Mouse (Mus musculus) liver, embryonic 12.5 days (tissue): ENCODE data around the gene Ncapd2. TPM values are rescaled to one million over a fixed set of nuclear protein-coding genes. Genes with fewer than 3 reads are reported as not detected.

Experiments
- ATAC-seq: fragments of 200-750 bp; cut with Nextera tagmentation; 2 replicates; pipeline ENCODE4 v1.8.0; 2017; ENCODE audit warnings: moderate number of reproducible peaks, mild to moderate bottlenecking, moderate library complexity
- H3K27ac ChIP-seq: fragments of 300-500 bp; sonication (generic); 2 replicates; pipeline ENCODE4 v1.5.1; 2016; ENCODE audit warnings: mild to moderate bottlenecking
- H3K27me3 ChIP-seq: fragments of 300-500 bp; sonication (generic); replicated peaks from 2 replicates; pipeline ENCODE4 v1.6.1; 2016; ENCODE audit warnings: mild to moderate bottlenecking, moderate library complexity
- H3K36me3 ChIP-seq: fragments of 300-500 bp; sonication (generic); 2 replicates; pipeline ENCODE4 v1.6.1; 2016; ENCODE audit warnings: mild to moderate bottlenecking, moderate library complexity
- H3K4me1 ChIP-seq: fragments of 300-500 bp; sonication (generic); 2 replicates; pipeline ENCODE4 v1.6.1; 2016
- H3K4me2 ChIP-seq: fragments of 300-500 bp; sonication (generic); 2 replicates; pipeline ENCODE4 v1.6.1; 2016; ENCODE audit warnings: mild to moderate bottlenecking, moderate library complexity
- H3K4me3 ChIP-seq: fragments of 300-500 bp; sonication (generic); 2 replicates; pipeline ENCODE4 v1.5.1; 2016; ENCODE audit warnings: mild to moderate bottlenecking, moderate library complexity
- H3K9ac ChIP-seq: fragments of 300-500 bp; sonication (generic); 2 replicates; pipeline ENCODE4 v1.6.1; 2016; ENCODE audit warnings: mild to moderate bottlenecking, moderate library complexity
- H3K9me3 ChIP-seq: fragments of 300-500 bp; sonication (generic); replicated peaks from 2 replicates; pipeline ENCODE4 v1.6.1; 2016; ENCODE audit warnings: mild to moderate bottlenecking, moderate library complexity
- WGBS: fragments of 180-500 bp; shearing (Covaris S2); methylation state at CpG from one replicate; pipeline ENCODE4 v1.1.7; 2016; ENCODE audit not compliant: insufficient replicate concordance; 5-methylcytosine and 5-hydroxymethylcytosine counted together
- polyA plus RNA-seq: library from polyadenylated mRNA; unstranded; fragments of >200 nt; fragmentation: Nextera tagmentation; extraction: Ambion mirVana; gene quantifications from 2 replicates; pipeline ENCODE4 v1.2.1, GENCODE M21; 2016

Gene Ncapd2
- polyA plus RNA-seq, 1 experiment from 2014 or later = 138 TPM

- Histone ChIP-seq H3K9me3 (no peaks in the 10 kb centered on the region), H3K9ac (peak within 1 kb of the TSS; percentile 84), H3K4me1 (peaks cover 38% of the 10 kb centered on the region), H3K27ac (peak within 1 kb of the TSS; percentile 88), H3K4me2 (peak within 1 kb of the TSS; percentile 95), H3K27me3 (no peaks in the 10 kb centered on the region), H3K4me3 (peak within 1 kb of the TSS; percentile 81), H3K36me3 (no peaks in the 10 kb centered on the region)
- 2% methylated on average over 16 of the region's 16 CpGs for WGBS
- ATAC-seq = peak; percentile 63
Measured at GRCm38 (mm10) chr6:125231117-125232044, 39.9 kb upstream of the Ncapd2 start, which contains the start of gene Tapbpl. Gene Tapbpl (minus strand): TSS chr6:125231860.

GRCm38 (mm10) chr6:125230571-125230970 lies 39.1 kb upstream of the Ncapd2 start:
- Histone ChIP-seq H3K27ac (0 out of 2 replicates have a peak overlapping the region, but pooled peaks have one; percentile 27), H3K4me3 (no peak overlapping the region; the same call in 1 of the 2 replicates)

GRCm38 (mm10) chr6:125225518-125226115 lies 34.1 kb upstream of the Ncapd2 start:
- H3K9ac ChIP-seq = no peak overlapping the region
- no peak for ATAC-seq
- peaks cover 22% of the 10 kb centered on the region; the same call in 1 of the 2 replicates for H3K36me3 ChIP-seq
- no peak overlapping the region for H3K4me2 ChIP-seq
- no peaks in the 10 kb centered on the region for H3K9me3 ChIP-seq
- 79% methylated on average over 5 of the region's 5 CpGs for WGBS
- no peak overlapping the region for H3K4me3 ChIP-seq
- H3K27me3 ChIP-seq = no peaks in the 10 kb centered on the region
- H3K4me1 ChIP-seq = peaks cover 4% of the 10 kb centered on the region
- H3K27ac ChIP-seq = no peak overlapping the region

More at GRCm38 (mm10) chr6:125230571-125230970, 39.1 kb upstream of the Ncapd2 start:
- 62% methylated on average over 9 of the region's 9 CpGs for WGBS
- Histone ChIP-seq H3K4me1 (peaks cover 38% of the 10 kb centered on the region), H3K4me2 (peak overlapping the region; percentile 95), H3K9ac (no peak overlapping the region), H3K36me3 (no peaks in the 10 kb centered on the region), H3K27me3 (no peaks in the 10 kb centered on the region), H3K9me3 (no peaks in the 10 kb centered on the region)
- ATAC-seq = no peak

- no peak overlapping the region for H3K4me2 ChIP-seq
- H3K4me3 ChIP-seq = no peak overlapping the region
- no peaks in the 10 kb centered on the region for H3K27me3 ChIP-seq
- WGBS = 64% methylated on average over 3 of the region's 3 CpGs
- no peak for ATAC-seq
- H3K27ac ChIP-seq = no peak overlapping the region
- H3K9ac ChIP-seq = no peak overlapping the region
- no peaks in the 10 kb centered on the region for H3K9me3 ChIP-seq
- H3K36me3 ChIP-seq = peaks cover 33% of the 10 kb centered on the region
- H3K4me1 ChIP-seq = no peaks in the 10 kb centered on the region
Measured at GRCm38 (mm10) chr6:125222577-125222976, 31.1 kb upstream of the Ncapd2 start.

GRCm38 (mm10) chr6:125222146-125222545 lies 30.6 kb upstream of the Ncapd2 start:
- no peak for ATAC-seq
- WGBS = 68% methylated on average over 2 of the region's 2 CpGs
- H3K4me3 ChIP-seq = no peak overlapping the region
- H3K36me3 ChIP-seq = peaks cover 33% of the 10 kb centered on the region
- no peaks in the 10 kb centered on the region for H3K4me1 ChIP-seq
- no peaks in the 10 kb centered on the region for H3K27me3 ChIP-seq
- no peak overlapping the region for H3K27ac ChIP-seq
- no peaks in the 10 kb centered on the region for H3K9me3 ChIP-seq
- H3K9ac ChIP-seq = no peak overlapping the region
- no peak overlapping the region for H3K4me2 ChIP-seq

GRCm38 (mm10) chr6:125221115-125221745 lies 29.7 kb upstream of the Ncapd2 start:
- Histone ChIP-seq H3K27me3 (no peaks in the 10 kb centered on the region), H3K27ac (no peak overlapping the region), H3K4me1 (peaks cover 8% of the 10 kb centered on the region), H3K9me3 (no peaks in the 10 kb centered on the region), H3K36me3 (peaks cover 33% of the 10 kb centered on the region), H3K9ac (no peak overlapping the region), H3K4me3 (no peak overlapping the region), H3K4me2 (no peak overlapping the region)
- ATAC-seq = no peak
- 82% methylated on average over 20 of the region's 20 CpGs for WGBS

GRCm38 (mm10) chr6:125218963-125219362 lies 27.5 kb upstream of the Ncapd2 start:
- H3K36me3 ChIP-seq = peaks cover 23% of the 10 kb centered on the region
- H3K27me3 ChIP-seq = peaks cover 2% of the 10 kb centered on the region
- no peak overlapping the region for H3K4me2 ChIP-seq
- WGBS = 77% methylated on average over 4 of the region's 4 CpGs
- no peak overlapping the region for H3K9ac ChIP-seq
- no peaks in the 10 kb centered on the region for H3K9me3 ChIP-seq
- H3K4me1 ChIP-seq = peaks cover 12% of the 10 kb centered on the region
- no peak for ATAC-seq
- H3K27ac ChIP-seq = no peak overlapping the region
- no peak overlapping the region for H3K4me3 ChIP-seq

GRCm38 (mm10) chr6:125217899-125218298 lies 26.4 kb upstream of the Ncapd2 start:
- Histone ChIP-seq H3K27ac (no peak overlapping the region), H3K4me1 (peaks cover 12% of the 10 kb centered on the region), H3K9me3 (no peaks in the 10 kb centered on the region), H3K36me3 (peaks cover 15% of the 10 kb centered on the region), H3K9ac (no peak overlapping the region), H3K4me2 (no peak overlapping the region), H3K27me3 (peaks cover 13% of the 10 kb centered on the region), H3K4me3 (no peak overlapping the region)
- WGBS = 85% methylated on average over 11 of the region's 11 CpGs
- no peak for ATAC-seq

GRCm38 (mm10) chr6:125216898-125217297 lies 25.4 kb upstream of the Ncapd2 start:
- ATAC-seq = no peak
- Histone ChIP-seq H3K4me1 (peaks cover 12% of the 10 kb centered on the region), H3K27me3 (peaks cover 23% of the 10 kb centered on the region), H3K27ac (no peak overlapping the region), H3K36me3 (peaks cover 15% of the 10 kb centered on the region), H3K9me3 (no peaks in the 10 kb centered on the region), H3K9ac (no peak overlapping the region), H3K4me2 (peak overlapping the region; percentile 89), H3K4me3 (no peak overlapping the region)
- WGBS = 63% methylated on average over 2 of the region's 2 CpGs

- H3K27ac ChIP-seq = peak within 1 kb of the TSS; percentile 63
- H3K9ac ChIP-seq = peak within 1 kb of the TSS; percentile 76
- peak within 1 kb of the TSS; percentile 72 for H3K4me3 ChIP-seq
- H3K4me1 ChIP-seq = peaks cover 12% of the 10 kb centered on the region
- peaks cover 11% of the 10 kb centered on the region for H3K36me3 ChIP-seq
- peak within 1 kb of the TSS; percentile 89 for H3K4me2 ChIP-seq
- no peaks in the 10 kb centered on the region for H3K9me3 ChIP-seq
- peak; percentile 94 for ATAC-seq
- peaks cover 26% of the 10 kb centered on the region for H3K27me3 ChIP-seq
- WGBS = under 1% methylated on average over 48 of the region's 48 CpGs
Measured at GRCm38 (mm10) chr6:125215148-125215954, 23.9 kb upstream of the Ncapd2 start, which contains the start of gene Vamp1. Gene Vamp1 (plus strand): TSS chr6:125215551.

GRCm38 (mm10) chr6:125213715-125214114 lies 22.2 kb upstream of the Ncapd2 start:
- no peak overlapping the region for H3K4me3 ChIP-seq
- no peaks in the 10 kb centered on the region for H3K36me3 ChIP-seq
- 66% methylated on average over 6 of the region's 6 CpGs for WGBS
- H3K9ac ChIP-seq = no peak overlapping the region
- peaks cover 26% of the 10 kb centered on the region for H3K27me3 ChIP-seq
- no peak overlapping the region for H3K4me2 ChIP-seq
- ATAC-seq = no peak
- H3K27ac ChIP-seq = no peak overlapping the region
- no peaks in the 10 kb centered on the region for H3K9me3 ChIP-seq
- H3K4me1 ChIP-seq = peaks cover 12% of the 10 kb centered on the region
